Mouse (Mus musculus) adrenal gland, adult (tissue): Measurements from ENCODE around the gene Drd5.

Experiments used
- DNase-seq, 2 experiments: peaks; one replicate each; pipeline ENCODE4 v3.0.0; 2022 to 2023; ENCODE audit warnings: low spot score in 1 of 2; ENCODE audit not compliant: inconsistent age in 2 of 2

The Drd5 gene

DNA sequence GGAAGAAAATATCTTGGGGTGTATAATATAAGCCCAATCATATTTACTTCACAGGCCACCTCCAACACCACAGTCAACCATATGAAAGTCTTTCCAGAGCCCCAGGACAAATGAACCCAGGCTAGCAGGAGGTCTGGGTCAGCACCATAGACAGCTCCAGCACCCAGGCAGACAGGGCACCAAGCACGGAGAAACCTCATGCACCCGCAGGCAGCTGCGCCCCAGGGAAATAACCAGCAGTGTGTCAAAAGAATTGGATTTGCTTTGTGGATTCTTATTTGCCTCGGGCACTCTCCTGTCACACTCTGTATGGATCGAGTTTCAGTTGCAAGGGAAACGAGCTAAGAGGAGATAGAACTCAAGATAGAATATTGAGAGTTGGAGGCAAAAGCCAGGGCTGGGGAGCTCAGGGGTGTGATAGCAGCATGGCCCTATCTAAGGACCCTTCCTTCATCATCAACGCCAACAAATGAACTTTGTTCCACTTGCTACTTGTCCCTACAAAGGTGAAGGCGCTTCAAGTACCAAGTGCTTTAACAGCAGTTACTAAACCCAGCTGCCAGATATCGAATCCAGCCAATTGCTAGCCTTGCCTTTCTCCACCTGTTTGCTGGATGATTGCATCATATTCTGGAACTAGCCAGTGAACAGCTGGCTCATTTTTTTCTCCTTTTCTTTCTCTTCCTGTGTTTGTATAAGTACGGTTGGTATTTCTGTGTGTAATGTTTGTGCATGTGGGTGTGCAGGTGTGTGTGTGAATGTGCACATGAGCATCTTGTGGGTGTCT is 27.7 kb downstream of the Drd5 start:
- peak; percentile 19 to 62 for DNase-seq

- no peak for DNase-seq
These were observed 31.3 kb downstream of the Drd5 start for GRCm38 (mm10) chr5:38350351-38350929.

GRCm38 (mm10) chr5:38356927-38357326 is 37.8 kb downstream of the Drd5 start:
- no peak for DNase-seq

DNA sequence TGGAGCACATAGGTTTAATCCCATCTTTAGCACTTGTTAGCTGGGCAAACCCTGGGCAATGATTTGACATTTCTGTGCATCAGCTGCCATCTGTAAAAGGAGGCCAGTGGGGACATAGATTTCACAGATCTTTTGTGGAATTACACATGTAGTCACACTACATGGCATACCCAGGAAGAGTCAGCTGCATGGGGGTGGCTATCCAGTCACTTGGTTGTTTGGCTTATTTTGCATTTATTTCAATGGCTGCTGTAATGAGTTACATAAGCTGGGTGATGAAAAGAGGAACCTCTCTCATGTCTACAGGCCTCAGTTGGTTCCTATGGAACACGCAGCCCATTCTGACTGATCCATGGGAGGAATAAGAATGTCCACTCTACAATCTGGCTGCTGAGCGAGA is 40.5 kb downstream of the Drd5 start:
- DNase-seq: no peak

- no peak for DNase-seq
These were observed 45.2 kb downstream of the Drd5 start for GRCm38 (mm10) chr5:38364396-38364795.

DNA sequence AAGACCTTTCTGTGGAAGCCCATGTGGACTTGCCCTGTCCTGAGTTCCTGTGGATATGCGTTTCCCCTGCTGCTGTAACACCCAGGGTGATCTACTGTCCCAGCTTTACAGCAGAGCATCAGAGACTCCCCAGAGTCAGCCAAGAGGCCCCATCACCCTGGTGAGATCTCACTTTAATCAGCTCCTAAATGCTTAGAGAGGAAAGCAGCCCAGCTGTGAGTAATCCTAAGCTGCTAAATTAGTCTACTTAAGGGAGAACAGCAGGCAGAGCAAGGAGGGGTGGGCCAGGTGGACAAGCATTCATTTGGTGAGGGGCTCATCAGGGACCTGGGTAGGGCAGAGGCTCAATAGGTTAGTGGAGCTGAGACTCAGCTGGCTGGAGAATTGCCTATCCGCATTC is 46.4 kb downstream of the Drd5 start:
- no peak for DNase-seq

DNA sequence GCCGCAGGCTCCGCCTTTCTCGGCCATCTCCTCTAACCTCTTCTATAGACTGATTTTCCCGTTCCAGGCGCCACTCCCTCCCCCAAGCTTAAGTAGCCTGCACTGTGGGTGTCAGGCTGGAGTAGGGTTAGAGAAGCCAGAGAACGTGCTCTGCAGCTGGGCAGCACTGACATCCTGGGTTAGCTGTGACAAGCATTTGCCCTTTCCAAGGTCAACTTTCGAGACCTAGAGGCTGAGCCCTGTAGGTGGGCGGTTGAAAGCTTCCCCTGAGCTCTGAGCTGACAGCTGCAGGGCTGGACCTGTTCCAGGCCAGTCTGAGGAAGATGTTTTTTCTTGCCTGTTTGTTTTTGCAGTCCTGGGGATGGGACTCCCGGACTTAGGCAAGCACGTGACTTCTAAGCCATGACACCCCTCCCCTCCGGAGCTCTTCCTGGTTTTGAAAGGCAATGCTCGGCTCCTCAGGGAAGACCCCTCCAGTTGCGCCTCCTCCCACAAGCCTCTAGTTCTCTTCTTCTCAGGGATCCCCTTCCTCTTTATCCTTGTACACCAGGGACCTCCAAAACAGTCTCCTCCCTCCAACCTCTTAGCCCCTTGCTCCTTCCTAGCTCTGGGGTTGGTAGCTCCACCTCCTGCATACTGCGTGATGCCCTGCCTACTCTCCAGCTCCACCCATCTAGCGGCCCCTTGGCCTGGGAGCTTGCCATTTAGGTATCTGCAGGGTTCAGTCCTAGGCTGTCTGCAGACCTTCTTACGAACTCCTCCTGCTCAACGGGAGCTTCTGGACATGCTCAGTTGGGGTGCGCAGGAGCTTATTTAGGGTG is 47.7 kb downstream of the Drd5 start:
- peak; percentile 17 to 53 for DNase-seq

GRCm38 (mm10) chr5:38371308-38371707 is 52.1 kb downstream of the Drd5 start:
- DNase-seq: no peak
